Comparison of ENCODE assay signal across 8 mouse cellular contexts in genomic region chr3:90466311-90466766, GRCm38 (mm10). TPM values are rescaled to one million over a fixed set of nuclear protein-coding genes. Genes with fewer than 3 reads are reported as not detected.
DNase-seq lines count a peak whose midpoint lies in the region; ATAC-seq and TF ChIP-seq lines count a peak whose summit lies in the region.

No protein-coding gene starts in this region.

- peaks cover 19% of the 10 kb centered on the region for H3K27me3 ChIP-seq in heart, embryonic 16.5 days (ENCODE audit: control insufficient read depth, insufficient read depth, low read length)
- peaks cover 7% of the 10 kb centered on the region for H3K27me3 ChIP-seq in lung, embryonic 16.5 days (ENCODE audit: control insufficient read depth, insufficient read depth, low read depth, low read length)

- ATAC-seq in erythroblast, adult 5-6 weeks (replicated peaks; ENCODE audit: low FRiP score, poor library complexity, severe bottlenecking), result peak; percentile 62
- ATAC-seq in heart, embryonic 16.5 days (replicated peaks; ENCODE audit: extremely low read depth, insufficient read depth, low FRiP score), result peak; percentile 29; the same call in 1 of the 2 replicates
- peak; percentile 62 for ATAC-seq in lung, embryonic 16.5 days (ENCODE audit: low read depth)

- under 1% methylated on average over 15 of the region's 15 CpGs for WGBS in heart, embryonic 16.5 days
- under 1% methylated on average over 15 of the region's 15 CpGs for WGBS in lung, embryonic 16.5 days

- peak overlapping the region; percentile 68 for H3K4me2 ChIP-seq in heart, embryonic 16.5 days (ENCODE audit: low read depth, low read length)
- peak overlapping the region; percentile 93 for H3K4me2 ChIP-seq in lung, embryonic 16.5 days (ENCODE audit: low read depth, low read length)

- no peak overlapping the region for H3K27ac ChIP-seq in heart, embryonic 16.5 days (ENCODE audit: low read length)
- peak overlapping the region; percentile 52 for H3K27ac ChIP-seq in lung, embryonic 16.5 days (ENCODE audit: low read length)

- H3K9me3 ChIP-seq in heart, embryonic 16.5 days (replicated peaks; ENCODE audit: control insufficient read depth, low read length), result 0 out of 2 replicates have a peak, but pooled peaks cover 3% of the 10 kb centered on the region
- no peaks in the 10 kb centered on the region for H3K9me3 ChIP-seq in lung, embryonic 16.5 days (ENCODE audit: control insufficient read depth, low read length)

- peak overlapping the region; percentile 63 for H3K4me3 ChIP-seq in heart, embryonic 16.5 days (ENCODE audit: low read length)
- H3K4me3 ChIP-seq in lung, embryonic 16.5 days (ENCODE audit: low read length), result peak overlapping the region; percentile 75

- H3K36me3 ChIP-seq in heart, embryonic 16.5 days (ENCODE audit: control insufficient read depth, insufficient read depth), result no peaks in the 10 kb centered on the region
- H3K36me3 ChIP-seq in lung, embryonic 16.5 days (ENCODE audit: control insufficient read depth, insufficient read depth, low read length), result no peaks in the 10 kb centered on the region

- peak overlapping the region; percentile 53; the same call in 1 of the 2 replicates for H3K9ac ChIP-seq in heart, embryonic 16.5 days (ENCODE audit: low read length)
- H3K9ac ChIP-seq in lung, embryonic 16.5 days (ENCODE audit: low read length), result peak overlapping the region; percentile 81

- DNase-seq in MN1 (ENCODE audit: low spot score), result peak; percentile 86
- peak; percentile 81 for DNase-seq in brain, embryonic 14.5 days (ENCODE audit: low read depth)
- DNase-seq in kidney, postnatal 25 days, result peak; percentile 71 to 76
- DNase-seq in retina, adult 2 months (ENCODE audit: low read depth, low spot score), result peak; percentile 39
- DNase-seq in spleen, adult 18-20 months, result no peak

- 0 out of 2 replicates have a peak, but pooled peaks cover 3% of the 10 kb centered on the region for H3K4me1 ChIP-seq in heart, embryonic 16.5 days (ENCODE audit: control insufficient read depth, insufficient read depth, low read length)
- H3K4me1 ChIP-seq in lung, embryonic 16.5 days (replicated peaks; ENCODE audit: control insufficient read depth, insufficient read depth, low read length), result peaks cover 6% of the 10 kb centered on the region

- TF ChIP-seq CTCF in brain, embryonic 14.5 days (IDR thresholded peaks at IDR 0.05; ENCODE audit: borderline replicate concordance, extremely low read depth, insufficient read depth, insufficient read length), result peak; percentile 84

- no peak for TF ChIP-seq POLR2A in brain, embryonic 14.5 days (IDR thresholded peaks at IDR 0.05; ENCODE audit: borderline replicate concordance, extremely low read depth, insufficient read depth, insufficient read length, poor library complexity, severe bottlenecking)

RNA-seq across cellular contexts. Expression of gene Npr1, which starts 0.7 kb away (rescaled TPM):
- polyA plus RNA-seq in brain, embryonic 14.5 days (2012; rRNA removed), result 5.8 and 7.5 TPM in 2 replicates
- total RNA-seq in erythroblast, adult 5-6 weeks (2015; ENCODE audit: low replicate concordance), result not detected in 2 replicates
- total RNA-seq in erythroblast, adult 5-6 weeks (2017; ENCODE audit: low replicate concordance), result 0.84 TPM in 1 of 2 replicates, not detected in the other
- polyA plus RNA-seq in heart, embryonic 16.5 days (2015; fragmentation: Nextera tagmentation; extraction: Ambion mirVana), result 11.3 and 13.0 TPM in 2 replicates
- 24.3 and 25.0 TPM in 2 replicates for polyA plus RNA-seq in lung, embryonic 16.5 days (2015; fragmentation: Nextera tagmentation; extraction: Ambion mirVana)

RNA-seq across cellular contexts. Expression of gene Ilf2, which starts 9.6 kb away (rescaled TPM):
- polyA plus RNA-seq in brain, embryonic 14.5 days (2012; rRNA removed), result 183 TPM in 2 replicates
- total RNA-seq in erythroblast, adult 5-6 weeks (2015; ENCODE audit: low replicate concordance), result 25.9 and 29.9 TPM in 2 replicates
- 37.6 and 44.0 TPM in 2 replicates for total RNA-seq in erythroblast, adult 5-6 weeks (2017; ENCODE audit: low replicate concordance)
- 103 and 104 TPM in 2 replicates for polyA plus RNA-seq in heart, embryonic 16.5 days (2015; fragmentation: Nextera tagmentation; extraction: Ambion mirVana)
- 171 and 189 TPM in 2 replicates for polyA plus RNA-seq in lung, embryonic 16.5 days (2015; fragmentation: Nextera tagmentation; extraction: Ambion mirVana)

RNA-seq across cellular contexts. Expression of gene Snapin, which starts 24.5 kb away (rescaled TPM):
- polyA plus RNA-seq in brain, embryonic 14.5 days (2012; rRNA removed), result 45.1 and 54.1 TPM in 2 replicates
- total RNA-seq in erythroblast, adult 5-6 weeks (2015; ENCODE audit: low replicate concordance), result 6.3 and 11.5 TPM in 2 replicates
- total RNA-seq in erythroblast, adult 5-6 weeks (2017; ENCODE audit: low replicate concordance), result 10.7 and 13.4 TPM in 2 replicates
- 76.1 and 88.9 TPM in 2 replicates for polyA plus RNA-seq in heart, embryonic 16.5 days (2015; fragmentation: Nextera tagmentation; extraction: Ambion mirVana)
- polyA plus RNA-seq in lung, embryonic 16.5 days (2015; fragmentation: Nextera tagmentation; extraction: Ambion mirVana), result 86.4 and 88.5 TPM in 2 replicates

RNA-seq across cellular contexts. Expression of gene Ints3, which starts 32.9 kb away (rescaled TPM):
- 56.0 and 66.1 TPM in 2 replicates for polyA plus RNA-seq in brain, embryonic 14.5 days (2012; rRNA removed)
- 6.0 and 6.9 TPM in 2 replicates for total RNA-seq in erythroblast, adult 5-6 weeks (2015; ENCODE audit: low replicate concordance)
- total RNA-seq in erythroblast, adult 5-6 weeks (2017; ENCODE audit: low replicate concordance), result 5.1 and 10.5 TPM in 2 replicates
- 18.4 and 19.8 TPM in 2 replicates for polyA plus RNA-seq in heart, embryonic 16.5 days (2015; fragmentation: Nextera tagmentation; extraction: Ambion mirVana)
- polyA plus RNA-seq in lung, embryonic 16.5 days (2015; fragmentation: Nextera tagmentation; extraction: Ambion mirVana), result 28.7 and 28.8 TPM in 2 replicates

RNA-seq across cellular contexts. Expression of gene Chtop, which starts 43.0 kb away (rescaled TPM):
- 199 and 209 TPM in 2 replicates for polyA plus RNA-seq in brain, embryonic 14.5 days (2012; rRNA removed)
- total RNA-seq in erythroblast, adult 5-6 weeks (2015; ENCODE audit: low replicate concordance), result 33.0 and 49.1 TPM in 2 replicates
- 37.8 and 45.3 TPM in 2 replicates for total RNA-seq in erythroblast, adult 5-6 weeks (2017; ENCODE audit: low replicate concordance)
- polyA plus RNA-seq in heart, embryonic 16.5 days (2015; fragmentation: Nextera tagmentation; extraction: Ambion mirVana), result 95.6 and 98.2 TPM in 2 replicates
- polyA plus RNA-seq in lung, embryonic 16.5 days (2015; fragmentation: Nextera tagmentation; extraction: Ambion mirVana), result 118 and 125 TPM in 2 replicates

Comparison
In these comparisons a context has a peak if more than half of its experiments do, and no peak if none do; other contexts are left out.
1. DNase-seq: peak in MN1 (single experiment), brain, embryonic 14.5 days (single experiment), kidney, postnatal 25 days (2 of 2) and retina, adult 2 months (single experiment); none in spleen, adult 18-20 months (0 of 2).
2. Peak in every context shown above with its lines, with median percentiles within 50 percentile points of each other: ATAC-seq.